11 mouse cellular contexts compared by ENCODE assay signal in the genomic region with DNA sequence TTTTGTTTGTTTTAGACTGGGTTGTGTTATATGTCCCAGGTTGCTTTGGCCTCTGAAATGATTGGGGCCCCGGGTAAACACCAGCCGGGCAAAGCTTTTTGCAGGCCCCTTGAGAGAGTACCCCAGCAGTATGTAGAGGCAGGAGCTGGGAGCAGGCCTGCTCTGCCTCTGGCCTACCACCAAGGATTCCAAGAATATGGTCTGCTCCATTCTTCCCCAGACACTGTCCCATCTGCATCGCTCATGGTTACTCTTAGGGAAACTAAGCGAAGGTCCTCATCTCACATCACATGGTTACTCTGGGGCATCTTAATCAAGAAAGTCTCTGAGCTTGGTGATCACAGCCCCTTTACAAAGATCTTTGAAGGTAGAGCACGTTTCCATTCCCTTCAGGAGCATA. TPM values are rescaled to one million over a fixed set of nuclear protein-coding genes. Genes with fewer than 3 reads are reported as not detected.
DNase-seq lines count a peak whose midpoint lies in the region; ATAC-seq and TF ChIP-seq lines count a peak whose summit lies in the region.
"Had no signal": no experiment of that assay in that cellular context is flagged by ENCODE, and none has a peak within 500 bp of the region (broad histone marks: within the 10 kb centered on the region; RNA-seq: fewer than 3 reads in every experiment).

No protein-coding gene starts in this region.

- WGBS in forebrain, embryonic 13.5 days, result 82% methylated on average over 5 of the region's 5 CpGs
- 78% methylated on average over 5 of the region's 5 CpGs for WGBS in forebrain, embryonic 12.5 days
- 65% methylated on average over 5 of the region's 5 CpGs for WGBS in lung, embryonic 14.5 days
- WGBS in hindbrain, embryonic 13.5 days, result 77% methylated on average over 5 of the region's 5 CpGs
- 68% methylated on average over 5 of the region's 5 CpGs for WGBS in liver, postnatal 0 days (ENCODE audit: insufficient replicate concordance)

- H3K9me3 ChIP-seq in forebrain, embryonic 13.5 days (replicated peaks), result no peaks in the 10 kb centered on the region
- H3K9me3 ChIP-seq in forebrain, embryonic 12.5 days, result no peaks in the 10 kb centered on the region
- H3K9me3 ChIP-seq in lung, embryonic 14.5 days (ENCODE audit: low read depth, low read length), result no peaks in the 10 kb centered on the region
- no peaks in the 10 kb centered on the region for H3K9me3 ChIP-seq in hindbrain, embryonic 13.5 days
- no peaks in the 10 kb centered on the region for H3K9me3 ChIP-seq in liver, postnatal 0 days (ENCODE audit: low read length)
- H3K9me3 ChIP-seq: midbrain, embryonic 12.5 days had no signal

- peaks cover 80% of the 10 kb centered on the region for H3K27me3 ChIP-seq in forebrain, embryonic 13.5 days
- peaks cover 96% of the 10 kb centered on the region for H3K27me3 ChIP-seq in forebrain, embryonic 12.5 days
- 0 out of 2 replicates have a peak, but pooled peaks cover 10% of the 10 kb centered on the region for H3K27me3 ChIP-seq in lung, embryonic 14.5 days (ENCODE audit: insufficient read depth, low read length)
- peaks cover 95% of the 10 kb centered on the region for H3K27me3 ChIP-seq in hindbrain, embryonic 13.5 days
- H3K27me3 ChIP-seq in liver, postnatal 0 days (ENCODE audit: insufficient read depth, low read length), result peaks cover 30% of the 10 kb centered on the region

- H3K36me3 ChIP-seq in forebrain, embryonic 13.5 days (ENCODE audit: poor library complexity, severe bottlenecking), result no peaks in the 10 kb centered on the region
- no peaks in the 10 kb centered on the region for H3K36me3 ChIP-seq in forebrain, embryonic 12.5 days (replicated peaks)
- H3K36me3 ChIP-seq in lung, embryonic 14.5 days (ENCODE audit: insufficient read depth), result peaks cover 11% of the 10 kb centered on the region; the same call in 1 of the 2 replicates
- H3K36me3 ChIP-seq in hindbrain, embryonic 13.5 days, result no peaks in the 10 kb centered on the region
- H3K36me3 ChIP-seq in liver, postnatal 0 days (replicated peaks; ENCODE audit: insufficient read depth, low read length), result no peaks in the 10 kb centered on the region
- H3K36me3 ChIP-seq: midbrain, embryonic 12.5 days had no signal

- 0 out of 2 replicates have a peak overlapping the region, but pooled peaks have one; percentile 36 for H3K4me3 ChIP-seq in forebrain, embryonic 13.5 days
- no peak overlapping the region for H3K4me3 ChIP-seq in forebrain, embryonic 12.5 days (replicated peaks)
- peak overlapping the region; percentile 76 for H3K4me3 ChIP-seq in lung, embryonic 14.5 days (ENCODE audit: low read depth, low read length)
- no peak overlapping the region for H3K4me3 ChIP-seq in hindbrain, embryonic 13.5 days
- peak overlapping the region; percentile 68 for H3K4me3 ChIP-seq in liver, postnatal 0 days (ENCODE audit: low read depth, low read length)

- H3K4me1 ChIP-seq in forebrain, embryonic 13.5 days, result peaks cover 16% of the 10 kb centered on the region
- H3K4me1 ChIP-seq in forebrain, embryonic 12.5 days, result peaks cover 18% of the 10 kb centered on the region
- H3K4me1 ChIP-seq in lung, embryonic 14.5 days (ENCODE audit: insufficient read depth), result no peaks in the 10 kb centered on the region
- H3K4me1 ChIP-seq in hindbrain, embryonic 13.5 days (replicated peaks), result peaks cover 18% of the 10 kb centered on the region
- H3K4me1 ChIP-seq in liver, postnatal 0 days (ENCODE audit: insufficient read depth), result peaks cover 8% of the 10 kb centered on the region

- H3K9ac ChIP-seq in forebrain, embryonic 13.5 days, result no peak overlapping the region
- H3K9ac ChIP-seq in forebrain, embryonic 12.5 days, result no peak overlapping the region
- H3K9ac ChIP-seq in lung, embryonic 14.5 days, result peak overlapping the region; percentile 70
- H3K9ac ChIP-seq in hindbrain, embryonic 13.5 days, result no peak overlapping the region
- H3K9ac ChIP-seq in liver, postnatal 0 days (replicated peaks), result peak overlapping the region; percentile 69

- TF ChIP-seq CTCF in lung, embryonic 14.5 days (IDR thresholded peaks at IDR 0.05; ENCODE audit: low read depth), result no peak
- TF ChIP-seq CTCF in liver, postnatal 0 days (IDR thresholded peaks at IDR 0.05; ENCODE audit: low read depth), result no peak

- H3K4me2 ChIP-seq in forebrain, embryonic 13.5 days, result no peak overlapping the region
- H3K4me2 ChIP-seq in forebrain, embryonic 12.5 days, result no peak overlapping the region
- peak overlapping the region; percentile 79 for H3K4me2 ChIP-seq in lung, embryonic 14.5 days
- peak overlapping the region; percentile 53 for H3K4me2 ChIP-seq in hindbrain, embryonic 13.5 days
- peak overlapping the region; percentile 90 for H3K4me2 ChIP-seq in liver, postnatal 0 days (ENCODE audit: low read depth, low read length)

- DNase-seq in lung, embryonic 14.5 days, result no peak
- no peak for DNase-seq in lung, postnatal 36 days
- no peak for DNase-seq in liver, postnatal 0 days
- DNase-seq in thymus, postnatal 14 days, result no peak
- no peak for DNase-seq in gastrocnemius, postnatal 10 days
- DNase-seq: cerebellum, adult 2 months; right cerebral cortex, postnatal 25 days had no signal

- no peak for ATAC-seq in forebrain, embryonic 13.5 days
- ATAC-seq in forebrain, embryonic 12.5 days (ENCODE audit: low FRiP score), result no peak
- ATAC-seq in lung, embryonic 14.5 days (ENCODE audit: insufficient read depth), result no peak
- no peak for ATAC-seq in hindbrain, embryonic 13.5 days (ENCODE audit: low FRiP score)
- no peak for ATAC-seq in liver, postnatal 0 days

- no peak for TF ChIP-seq EP300 in liver, postnatal 0 days (IDR thresholded peaks at IDR 0.05; ENCODE audit: low read depth)

- H3K27ac ChIP-seq in forebrain, embryonic 13.5 days, result no peak overlapping the region
- H3K27ac ChIP-seq in forebrain, embryonic 12.5 days, result no peak overlapping the region
- H3K27ac ChIP-seq in lung, embryonic 14.5 days (ENCODE audit: low read depth), result peak overlapping the region; percentile 44; the same call in 1 of the 2 replicates
- no peak overlapping the region for H3K27ac ChIP-seq in hindbrain, embryonic 13.5 days
- H3K27ac ChIP-seq in liver, postnatal 0 days (ENCODE audit: low read depth), result peak overlapping the region; percentile 78; the same call in 1 of the 2 replicates
- H3K27ac ChIP-seq: midbrain, embryonic 12.5 days had no signal

RNA-seq across cellular contexts. Expression of a gene that starts 2.2 kb away (rescaled TPM):
- polyA plus RNA-seq in forebrain, embryonic 13.5 days (2015; fragmentation: Nextera tagmentation; extraction: Ambion mirVana), result 19.5 and 23.4 TPM in 2 replicates
- 29.9 and 35.6 TPM in 2 replicates for polyA plus RNA-seq in forebrain, embryonic 12.5 days (2016; fragmentation: Nextera tagmentation; extraction: Ambion mirVana)
- 137 and 143 TPM in 2 replicates for polyA plus RNA-seq in lung, embryonic 14.5 days (2014; fragmentation: Nextera tagmentation; extraction: Ambion mirVana)
- 42.0 and 43.9 TPM in 2 replicates for polyA plus RNA-seq in hindbrain, embryonic 13.5 days (2015; fragmentation: Nextera tagmentation; extraction: Ambion mirVana)
- 27.5 and 28.5 TPM in 2 replicates for polyA plus RNA-seq in liver, postnatal 0 days (2015; fragmentation: Nextera tagmentation; extraction: Ambion mirVana)
- total RNA-seq in gastrocnemius, postnatal 10 days (2021), result 100 to 1,000 TPM; 279 to 309 TPM

RNA-seq across cellular contexts. Expression of a gene that starts 29.2 kb away (rescaled TPM):
- 24.6 and 29.1 TPM in 2 replicates for polyA plus RNA-seq in forebrain, embryonic 13.5 days (2015; fragmentation: Nextera tagmentation; extraction: Ambion mirVana)
- 30.8 and 34.1 TPM in 2 replicates for polyA plus RNA-seq in forebrain, embryonic 12.5 days (2016; fragmentation: Nextera tagmentation; extraction: Ambion mirVana)
- 33.8 and 36.5 TPM in 2 replicates for polyA plus RNA-seq in lung, embryonic 14.5 days (2014; fragmentation: Nextera tagmentation; extraction: Ambion mirVana)
- polyA plus RNA-seq in hindbrain, embryonic 13.5 days (2015; fragmentation: Nextera tagmentation; extraction: Ambion mirVana), result 51.5 and 53.3 TPM in 2 replicates
- 44.9 and 53.7 TPM in 2 replicates for polyA plus RNA-seq in liver, postnatal 0 days (2015; fragmentation: Nextera tagmentation; extraction: Ambion mirVana)
- total RNA-seq in gastrocnemius, postnatal 10 days (2021), result 10 to 100 TPM; 49.1 to 56.7 TPM

RNA-seq across cellular contexts. Expression of a gene that starts 40.8 kb away (rescaled TPM):
- polyA plus RNA-seq in forebrain, embryonic 13.5 days (2015; fragmentation: Nextera tagmentation; extraction: Ambion mirVana), result 52.9 and 56.3 TPM in 2 replicates
- polyA plus RNA-seq in forebrain, embryonic 12.5 days (2016; fragmentation: Nextera tagmentation; extraction: Ambion mirVana), result 48.9 and 54.9 TPM in 2 replicates
- 32.8 and 38.0 TPM in 2 replicates for polyA plus RNA-seq in lung, embryonic 14.5 days (2014; fragmentation: Nextera tagmentation; extraction: Ambion mirVana)
- polyA plus RNA-seq in hindbrain, embryonic 13.5 days (2015; fragmentation: Nextera tagmentation; extraction: Ambion mirVana), result 108 and 110 TPM in 2 replicates
- 25.0 and 29.4 TPM in 2 replicates for polyA plus RNA-seq in liver, postnatal 0 days (2015; fragmentation: Nextera tagmentation; extraction: Ambion mirVana)
- 10 to 100 TPM; 52.9 to 59.9 TPM for total RNA-seq in gastrocnemius, postnatal 10 days (2021)

Comparison
In these comparisons a context has a peak if more than half of its experiments do, and no peak if none do; other contexts are left out.
1. H3K4me3 ChIP-seq: peak in forebrain, embryonic 13.5 days (single experiment), lung, embryonic 14.5 days (single experiment) and liver, postnatal 0 days (single experiment); none in forebrain, embryonic 12.5 days (single experiment) and hindbrain, embryonic 13.5 days (single experiment).
2. H3K27ac ChIP-seq: peak in lung, embryonic 14.5 days (single experiment) and liver, postnatal 0 days (single experiment); none in forebrain, embryonic 13.5 days (single experiment), forebrain, embryonic 12.5 days (single experiment) and hindbrain, embryonic 13.5 days (single experiment).
3. H3K4me2 ChIP-seq: peak in lung, embryonic 14.5 days (single experiment), hindbrain, embryonic 13.5 days (single experiment) and liver, postnatal 0 days (single experiment); none in forebrain, embryonic 13.5 days (single experiment) and forebrain, embryonic 12.5 days (single experiment).
4. H3K9ac ChIP-seq: peak in lung, embryonic 14.5 days (single experiment) and liver, postnatal 0 days (single experiment); none in forebrain, embryonic 13.5 days (single experiment), forebrain, embryonic 12.5 days (single experiment) and hindbrain, embryonic 13.5 days (single experiment).